Mouse (Mus musculus) Muller cell, postnatal 12 days (primary cell): ENCODE results near the gene Rfng.
"Not testable (repeated sequence)": the region's sequence is repeated elsewhere in the genome, so short reads cannot be mapped to it uniquely, and the experiment has no call there.

Experiments used
- DNase-seq: peaks from one replicate; pipeline ENCODE4 v3.0.0-alpha.2; 2015; ENCODE audit errors: inconsistent ontology term

The Rfng gene

GRCm38 (mm10) chr11:120784064-120784791 is at the start of gene Rfng, which contains the start of gene Gps1:
Rfng (minus strand) TSS chr11:120784207.
Gps1 (plus strand) TSS chr11:120784272.
- DNase-seq = peak; percentile 79

GRCm38 (mm10) chr11:120832962-120833361 is 49.0 kb upstream of the Rfng start:
- not testable (repeated sequence) for DNase-seq

- DNase-seq = no peak
Observed at GRCm38 (mm10) chr11:120831659-120832440, 47.8 kb upstream of the Rfng start.

GRCm38 (mm10) chr11:120830686-120831085 is 46.7 kb upstream of the Rfng start:
- DNase-seq = no peak

- no peak for DNase-seq
Observed at GRCm38 (mm10) chr11:120829757-120830532, 45.9 kb upstream of the Rfng start.

GRCm38 (mm10) chr11:120828416-120828815 is 44.4 kb upstream of the Rfng start:
- no peak for DNase-seq

- DNase-seq = no peak
Observed at GRCm38 (mm10) chr11:120826016-120826953, 42.3 kb upstream of the Rfng start.

- no peak for DNase-seq
Observed at GRCm38 (mm10) chr11:120825289-120825863, 41.4 kb upstream of the Rfng start.

GRCm38 (mm10) chr11:120824787-120825288 is 40.8 kb upstream of the Rfng start:
- DNase-seq = no peak

GRCm38 (mm10) chr11:120823956-120824786 is 40.2 kb upstream of the Rfng start, which contains the start of gene Fasn:
Fasn (minus strand) TSS chr11:120824547.
- DNase-seq = peak; percentile 99

- DNase-seq = no peak
Observed at GRCm38 (mm10) chr11:120823551-120823947, 39.5 kb upstream of the Rfng start.

GRCm38 (mm10) chr11:120822831-120823550 is 39.0 kb upstream of the Rfng start:
- no peak for DNase-seq

GRCm38 (mm10) chr11:120822321-120822720 is 38.3 kb upstream of the Rfng start:
- no peak for DNase-seq

GRCm38 (mm10) chr11:120821076-120821922 is 37.3 kb upstream of the Rfng start:
- no peak for DNase-seq

- no peak for DNase-seq
Observed at GRCm38 (mm10) chr11:120820546-120820945, 36.5 kb upstream of the Rfng start.

GRCm38 (mm10) chr11:120819556-120819955 is 35.5 kb upstream of the Rfng start:
- no peak for DNase-seq

- no peak for DNase-seq
Observed at GRCm38 (mm10) chr11:120818251-120818650, 34.2 kb upstream of the Rfng start.

GRCm38 (mm10) chr11:120817358-120817757 is 33.4 kb upstream of the Rfng start:
- no peak for DNase-seq
